Mouse (Mus musculus) liver, adult 2 months (tissue): ENCODE results near the gene Zfand2a. TPM values are rescaled to one million over a fixed set of nuclear protein-coding genes. Genes with fewer than 3 reads are reported as not detected.
A peak's percentile ranks its signal among the peaks of the same experiment; 100 is the strongest.

Source experiments
- DNase-seq: peaks from one replicate; pipeline ENCODE4 v3.0.0-alpha.2; 2011; ENCODE audit warnings: low read depth, low spot score; ENCODE audit errors: extremely low read depth
- H3K27ac ChIP-seq: fragments of 200-500 bp; replicated peaks from 2 replicates; pipeline ENCODE4 v1.5.1; 2012; ENCODE audit warnings: low read depth, mild to moderate bottlenecking, control low read depth, inconsistent platforms, low read length; ENCODE audit not compliant: insufficient read depth
- H3K27me3 ChIP-seq: fragments of 200-500 bp; 2 replicates; pipeline ENCODE4 v1.6.1; 2012; ENCODE audit warnings: mild to moderate bottlenecking, moderate library complexity, low read length, inconsistent platforms; ENCODE audit not compliant: control insufficient read depth, insufficient read depth
- H3K36me3 ChIP-seq: fragments of 200-500 bp; 2 replicates; pipeline ENCODE4 v1.6.1; 2012; ENCODE audit warnings: low read length, inconsistent platforms; ENCODE audit not compliant: control insufficient read depth, insufficient read depth
- H3K4me1 ChIP-seq: fragments of 200-500 bp; 2 replicates; pipeline ENCODE4 v1.6.1; 2011; ENCODE audit warnings: low read length; ENCODE audit not compliant: control insufficient read depth, insufficient read depth
- H3K4me3 ChIP-seq: fragments of 200-500 bp; 2 replicates; pipeline ENCODE4 v1.5.1; 2011; ENCODE audit warnings: low read depth, mild to moderate bottlenecking, control low read depth, low read length, moderate library complexity; ENCODE audit not compliant: insufficient read depth
- H3K79me2 ChIP-seq: fragments of 200-500 bp; 2 replicates; pipeline ENCODE4 v1.6.1; 2012; ENCODE audit warnings: inconsistent platforms, mild to moderate bottlenecking, low read length, moderate library complexity; ENCODE audit not compliant: control insufficient read depth, insufficient read depth
- H3K9ac ChIP-seq: fragments of 200-500 bp; 2 replicates; pipeline ENCODE4 v1.6.1; 2012; ENCODE audit warnings: low read depth, mild to moderate bottlenecking, control low read depth, inconsistent platforms, low read length
- CTCF ChIP-seq: fragments of 200-500 bp; IDR thresholded peaks from 2 replicates; pipeline ENCODE4 v1.5.1; 2011; ENCODE audit warnings: low read depth, low read length, control low read depth
- POLR2A ChIP-seq: fragments of 200-500 bp; IDR thresholded peaks from 2 replicates; pipeline ENCODE4 v1.6.1; 2011; ENCODE audit warnings: low read length, control low read depth; ENCODE audit not compliant: insufficient read depth; ENCODE audit errors: extremely low read depth
- WGBS: fragments of 180-500 bp; shearing (Covaris S2); methylation state at CpG from one replicate; pipeline ENCODE4 v1.1.7; 2018; 5-methylcytosine and 5-hydroxymethylcytosine counted together
- polyA plus RNA-seq: library from polyadenylated mRNA; depleted of rRNA; stranded (reverse); fragments of >200 nt; gene quantifications from 2 replicates; pipeline ENCODE4 v1.2.3, GENCODE M21; 2012; rRNA removed
- total RNA-seq: library from RNA; depleted of rRNA; stranded (reverse); fragments of >200 nt; gene quantifications from 2 replicates; pipeline ENCODE4 v1.2.3, GENCODE M21; 2014; rRNA removed

Gene Zfand2a
- total and polyA plus RNA-seq, 2 experiments, result 3.9 to 6.4 TPM

DNA sequence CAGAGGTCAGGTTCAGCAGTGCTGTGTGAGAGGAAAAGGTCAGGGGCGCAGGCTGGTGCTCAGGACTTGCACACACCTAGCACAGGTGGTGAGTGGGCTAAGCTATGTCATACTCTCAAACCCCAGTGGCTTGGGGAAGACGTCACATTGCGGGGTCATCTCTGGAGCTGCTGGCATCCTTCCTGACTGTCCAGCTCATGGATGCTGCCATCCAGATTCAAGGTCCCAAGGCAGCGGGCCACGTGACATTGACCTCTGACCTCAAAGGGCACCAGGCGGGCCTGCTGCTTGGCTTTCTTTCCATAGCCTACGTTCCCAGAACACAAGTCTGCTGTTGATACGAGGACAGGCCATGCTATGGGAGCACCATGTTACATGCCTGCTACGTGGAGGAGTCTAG lies 57.3 kb downstream of the Zfand2a start:
- WGBS, result 55% methylated on average over 9 of the region's 9 CpGs
- no peaks in the 10 kb centered on the region for H3K79me2 ChIP-seq
- DNase-seq, result peak; percentile 61
- no peak overlapping the region for H3K27ac ChIP-seq
- H3K27me3 ChIP-seq, result no peaks in the 10 kb centered on the region
- H3K4me3 ChIP-seq, result no peak overlapping the region
- TF ChIP-seq CTCF (no peak), POLR2A (no peak)
- H3K4me1 ChIP-seq, result no peaks in the 10 kb centered on the region
- H3K36me3 ChIP-seq, result no peaks in the 10 kb centered on the region
- H3K9ac ChIP-seq, result no peak overlapping the region

DNA sequence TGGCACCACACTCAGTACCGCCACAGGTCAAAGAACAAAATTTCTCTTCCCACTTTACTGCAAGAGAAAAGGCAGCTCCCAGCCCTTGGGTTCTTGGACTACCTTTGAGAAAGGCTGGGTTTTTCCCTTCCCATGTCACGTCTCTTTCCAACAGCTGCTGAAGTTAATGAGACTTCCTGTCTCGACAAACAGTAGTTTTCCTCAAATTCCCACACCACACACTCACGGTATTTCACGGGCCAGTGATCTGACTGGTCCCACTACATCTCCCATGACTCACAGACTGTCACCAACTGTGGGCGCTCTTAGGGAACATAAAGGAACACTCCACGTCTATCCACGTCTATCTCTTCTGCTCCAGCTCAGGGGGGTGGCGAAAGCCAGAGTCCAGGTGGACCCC lies 59.2 kb downstream of the Zfand2a start:
- H3K4me3 ChIP-seq, result no peak overlapping the region

DNA sequence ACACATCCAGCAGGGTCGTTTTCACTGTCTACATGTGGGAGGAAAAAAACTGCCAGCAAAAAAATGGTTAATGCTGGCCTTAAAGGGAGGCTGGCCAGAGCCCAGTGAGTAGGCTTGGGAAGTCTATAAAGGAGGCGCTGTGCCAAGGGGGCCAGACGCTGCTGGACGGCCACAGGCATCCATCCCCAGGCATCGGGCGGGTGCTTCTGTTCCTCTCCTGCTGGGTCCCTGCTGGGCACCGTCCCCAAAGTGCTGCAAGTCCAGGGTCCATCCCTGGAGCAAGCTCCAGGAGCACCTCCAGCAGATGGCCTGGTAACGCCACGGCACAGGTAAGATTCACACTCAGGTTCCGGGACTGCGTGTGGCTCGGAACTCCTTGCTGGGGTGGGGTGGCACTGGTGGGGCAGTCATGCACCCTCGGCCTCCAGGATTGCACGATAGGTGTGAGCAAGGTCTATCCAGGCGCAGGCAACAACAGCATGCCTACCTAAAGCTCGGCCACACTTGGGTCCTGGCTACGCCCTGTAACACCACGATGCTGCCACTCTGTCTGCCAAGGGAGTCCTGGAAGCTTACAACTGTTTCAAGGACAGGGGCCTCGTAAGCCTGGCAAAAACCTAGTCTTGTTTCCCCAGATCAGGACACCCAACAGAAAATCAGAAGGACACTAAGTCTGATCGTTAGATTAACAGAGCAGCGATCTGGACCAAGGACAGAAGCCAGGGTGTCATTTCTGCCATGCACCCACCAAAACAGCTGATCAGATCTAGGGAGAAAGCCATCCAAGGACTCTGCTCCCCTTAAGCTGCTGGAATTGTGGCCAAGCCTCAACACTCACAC lies 61.1 kb downstream of the Zfand2a start, which contains the start of gene Gper1:
Gper1 (plus strand) TSS at position 126 of the 840 bp plus-strand sequence.
- Histone ChIP-seq H3K4me3 (no peak within 1 kb of the TSS; the same call in 1 of the 2 replicates), H3K36me3 (no peaks in the 10 kb centered on the region), H3K27ac (no peak within 1 kb of the TSS), H3K79me2 (no peaks in the 10 kb centered on the region), H3K9ac (no peak within 1 kb of the TSS), H3K4me1 (no peaks in the 10 kb centered on the region), H3K27me3 (no peaks in the 10 kb centered on the region)
- no peak for DNase-seq
- TF ChIP-seq CTCF (no peak), POLR2A (no peak)
- WGBS, result 68% methylated on average over 21 of the region's 21 CpGs

More for the DNA sequence above, 59.2 kb downstream of the Zfand2a start:
- 82% methylated on average over 9 of the region's 9 CpGs for WGBS
- DNase-seq, result no peak
- Histone ChIP-seq H3K27ac (no peak overlapping the region), H3K4me1 (no peaks in the 10 kb centered on the region), H3K79me2 (no peaks in the 10 kb centered on the region), H3K9ac (no peak overlapping the region), H3K36me3 (no peaks in the 10 kb centered on the region), H3K27me3 (no peaks in the 10 kb centered on the region)
- no peak for TF ChIP-seq CTCF
- no peak for TF ChIP-seq POLR2A

Other genes with a start within 250 kb of the Zfand2a start
- 20.9 and 26.5 TPM in 2 replicates for gene Get4, start 232.2 kb downstream of the Zfand2a start, total RNA-seq
- gene Get4, start 232.2 kb downstream of the Zfand2a start, polyA plus RNA-seq, result 62.3 and 69.1 TPM in 2 replicates
- gene Adap1, start 158.9 kb downstream of the Zfand2a start, total RNA-seq, result 1.5 TPM in 2 replicates
- 0.60 and 1.3 TPM in 2 replicates for gene Adap1, start 158.9 kb downstream of the Zfand2a start, polyA plus RNA-seq
- gene Cox19, start 133.1 kb downstream of the Zfand2a start, total RNA-seq, result 23.6 and 25.2 TPM in 2 replicates
- gene Cox19, start 133.1 kb downstream of the Zfand2a start, polyA plus RNA-seq, result 82.4 and 86.1 TPM in 2 replicates
- gene Cyp2w1, start 131.9 kb downstream of the Zfand2a start, total RNA-seq, result not detected in 2 replicates
- gene Cyp2w1, start 131.9 kb downstream of the Zfand2a start, polyA plus RNA-seq, result not detected in 2 replicates
- 36.5 and 57.1 TPM in 2 replicates for gene Gpr146, start 106.9 kb downstream of the Zfand2a start, total RNA-seq
- gene Gpr146, start 106.9 kb downstream of the Zfand2a start, polyA plus RNA-seq, result 43.5 and 70.7 TPM in 2 replicates
- gene C130050O18Rik, start 79.3 kb downstream of the Zfand2a start, total RNA-seq, result 0.18 and 0.54 TPM in 2 replicates
- 0.56 and 1.6 TPM in 2 replicates for gene C130050O18Rik, start 79.3 kb downstream of the Zfand2a start, polyA plus RNA-seq
- gene Gper1, start 61.4 kb downstream of the Zfand2a start, total RNA-seq, result 0.07 TPM in 1 of 2 replicates, not detected in the other
- gene Gper1, start 61.4 kb downstream of the Zfand2a start, polyA plus RNA-seq, result 0.02 and 0.05 TPM in 2 replicates
- 1.6 and 2.6 TPM in 2 replicates for gene 3110082I17Rik, start 24.0 kb downstream of the Zfand2a start, total RNA-seq
- 2.2 and 7.4 TPM in 2 replicates for gene 3110082I17Rik, start 24.0 kb downstream of the Zfand2a start, polyA plus RNA-seq
- gene Uncx, start 58.9 kb upstream of the Zfand2a start, total RNA-seq, result not detected in 2 replicates
- gene Uncx, start 58.9 kb upstream of the Zfand2a start, polyA plus RNA-seq, result not detected in 2 replicates